Mouse (Mus musculus) forebrain, embryonic 14.5 days (tissue): ENCODE measurements around the gene Hist1h4b. TPM values are rescaled to one million over a fixed set of nuclear protein-coding genes. Genes with fewer than 3 reads are reported as not detected.
"Not testable (repeated sequence)": the region's sequence is repeated elsewhere in the genome, so short reads cannot be mapped to it uniquely, and the experiment has no call there.

Experiments used
- ATAC-seq: fragments of 200-750 bp; cut with Nextera tagmentation; 2 replicates; pipeline ENCODE4 v1.8.0; 2017; ENCODE audit warnings: mild to moderate bottlenecking, moderate library complexity
- DNase-seq: peaks from one replicate; pipeline ENCODE4 v3.0.0-alpha.2; 2015; ENCODE audit warnings: low spot score
- H3K27ac ChIP-seq: fragments of 300-500 bp; sonication (generic); 2 replicates; pipeline ENCODE4 v1.5.1; 2014; ENCODE audit warnings: low read depth, mild to moderate bottlenecking, control low read depth, low read length, moderate library complexity
- H3K27me3 ChIP-seq: fragments of 300-500 bp; sonication (generic); replicated peaks from 2 replicates; pipeline ENCODE4 v1.6.1; 2014; ENCODE audit warnings: low read length, control low read depth, mixed read lengths; ENCODE audit not compliant: control insufficient read depth, insufficient read depth
- H3K36me3 ChIP-seq: fragments of 300-500 bp; sonication (generic); 2 replicates; pipeline ENCODE4 v1.6.1; 2014; ENCODE audit warnings: low read length, control low read depth; ENCODE audit not compliant: control insufficient read depth, insufficient read depth
- H3K4me1 ChIP-seq: fragments of 300-500 bp; sonication (generic); 2 replicates; pipeline ENCODE4 v1.6.1; 2014; ENCODE audit warnings: antibody characterized with exemption, low read length, control low read depth; ENCODE audit not compliant: control insufficient read depth, insufficient read depth
- H3K4me2 ChIP-seq: fragments of 300-500 bp; sonication (generic); 2 replicates; pipeline ENCODE4 v1.6.1; 2014; ENCODE audit warnings: mild to moderate bottlenecking, control low read depth, low read length
- H3K4me3 ChIP-seq: fragments of 300-500 bp; sonication (generic); 2 replicates; pipeline ENCODE4 v1.5.1; 2014; ENCODE audit warnings: low read depth, low read length, control low read depth
- H3K9ac ChIP-seq: fragments of 300-500 bp; sonication (generic); 2 replicates; pipeline ENCODE4 v1.6.1; 2014; ENCODE audit warnings: mild to moderate bottlenecking, low read length, control low read depth, moderate library complexity
- H3K9me3 ChIP-seq: fragments of 300-500 bp; sonication (generic); replicated peaks from 2 replicates; pipeline ENCODE4 v1.6.1; 2016; ENCODE audit warnings: low read length, control low read depth, mixed read lengths; ENCODE audit not compliant: control insufficient read depth
- WGBS: fragments of 180-500 bp; shearing (Covaris S2); extraction: QIAGEN DNeasy Blood & Tissue Kit; methylation state at CpG from one replicate; pipeline ENCODE4 v1.1.7; 2014; 5-methylcytosine and 5-hydroxymethylcytosine counted together
- polyA plus RNA-seq: library from polyadenylated mRNA; unstranded; fragments of >200 nt; fragmentation: Nextera tagmentation; extraction: Ambion mirVana; gene quantifications from 2 replicates; pipeline ENCODE4 v1.2.1, GENCODE M21; 2014

Gene Hist1h4b
- polyA plus RNA-seq, 1 experiment from 2014 or later = 4.7 TPM

GRCm38 (mm10) chr13:23765172-23765513 is 8.3 kb downstream of the Hist1h4b start:
- H3K4me2 ChIP-seq = no peak overlapping the region
- WGBS = 57% methylated on average over 1 of the region's 1 CpGs

DNA sequence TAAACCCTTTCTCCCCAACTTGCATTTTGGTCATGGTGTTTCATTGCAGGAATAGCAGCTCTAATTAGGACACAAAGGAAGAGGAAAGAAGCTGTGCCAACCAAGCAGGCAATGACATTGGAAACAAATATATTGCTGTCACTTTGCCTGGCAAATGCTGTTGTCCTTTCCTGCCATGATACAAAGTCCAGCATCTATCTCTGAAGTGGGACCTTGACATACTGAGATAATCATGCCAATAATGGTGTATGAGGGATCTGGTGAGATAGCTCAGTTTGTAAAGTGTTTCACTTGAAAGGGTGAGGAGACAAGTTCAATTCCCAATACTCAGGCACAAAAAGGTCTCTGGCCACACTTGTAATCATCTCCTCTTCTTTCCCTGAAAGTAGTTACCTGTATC is 10.0 kb downstream of the Hist1h4b start:
- DNase-seq (no peak), ATAC-seq (no peak)
- Histone ChIP-seq H3K4me3 (no peak overlapping the region), H3K4me1 (peaks cover 16% of the 10 kb centered on the region), H3K9me3 (no peaks in the 10 kb centered on the region), H3K36me3 (no peaks in the 10 kb centered on the region), H3K27ac (no peak overlapping the region), H3K27me3 (no peaks in the 10 kb centered on the region), H3K9ac (no peak overlapping the region), H3K4me2 (no peak overlapping the region)

More at GRCm38 (mm10) chr13:23765172-23765513, 8.3 kb downstream of the Hist1h4b start:
- no peaks in the 10 kb centered on the region for H3K27me3 ChIP-seq
- ATAC-seq (no peak), DNase-seq (no peak)
- no peaks in the 10 kb centered on the region for H3K9me3 ChIP-seq
- no peaks in the 10 kb centered on the region for H3K36me3 ChIP-seq
- H3K9ac ChIP-seq = no peak overlapping the region
- H3K4me1 ChIP-seq = peaks cover 24% of the 10 kb centered on the region
- H3K4me3 ChIP-seq = no peak overlapping the region
- H3K27ac ChIP-seq = no peak overlapping the region

GRCm38 (mm10) chr13:23768834-23769397 is 12.1 kb downstream of the Hist1h4b start:
- H3K9ac ChIP-seq = no peak overlapping the region
- H3K27me3 ChIP-seq = no peaks in the 10 kb centered on the region
- ATAC-seq = no peak
- no peaks in the 10 kb centered on the region for H3K9me3 ChIP-seq
- H3K4me2 ChIP-seq = no peak overlapping the region
- no peaks in the 10 kb centered on the region for H3K36me3 ChIP-seq
- H3K4me3 ChIP-seq = no peak overlapping the region
- H3K27ac ChIP-seq = no peak overlapping the region
- DNase-seq = no peak
- WGBS = 31% methylated on average over 5 of the region's 5 CpGs
- H3K4me1 ChIP-seq = peaks cover 8% of the 10 kb centered on the region

DNA sequence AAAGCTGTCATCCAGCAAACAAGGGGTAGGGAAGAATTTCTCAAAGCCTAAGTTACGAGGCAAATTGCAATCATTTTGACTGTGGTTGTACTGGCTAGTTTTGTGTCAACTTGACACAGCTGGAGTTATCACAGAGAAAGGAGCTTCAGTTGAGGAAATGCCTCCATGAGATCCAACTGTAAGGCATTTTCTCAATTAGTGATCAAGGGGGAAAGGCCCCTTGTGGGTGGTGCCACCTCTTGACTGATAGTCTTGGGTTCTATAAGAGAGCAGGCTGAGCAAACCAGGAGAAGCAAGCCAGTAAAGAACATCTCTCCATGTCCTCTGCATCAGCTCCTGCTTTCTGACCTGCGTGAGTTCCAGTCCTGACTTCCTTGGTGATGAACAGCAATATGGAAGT is 12.8 kb downstream of the Hist1h4b start, which contains the start of gene Trim38:
Gene Trim38, plus strand, starts transcription at position 301 of the 400 bp plus-strand sequence.
- H3K9ac ChIP-seq, H3K4me2 ChIP-seq, H3K9me3 ChIP-seq, H3K4me3 ChIP-seq, DNase-seq, H3K27me3 ChIP-seq, H3K27ac ChIP-seq, H3K36me3 ChIP-seq, ATAC-seq, H3K4me1 ChIP-seq: not testable (repeated sequence)
- 78% methylated on average over 2 of the region's 2 CpGs for WGBS

DNA sequence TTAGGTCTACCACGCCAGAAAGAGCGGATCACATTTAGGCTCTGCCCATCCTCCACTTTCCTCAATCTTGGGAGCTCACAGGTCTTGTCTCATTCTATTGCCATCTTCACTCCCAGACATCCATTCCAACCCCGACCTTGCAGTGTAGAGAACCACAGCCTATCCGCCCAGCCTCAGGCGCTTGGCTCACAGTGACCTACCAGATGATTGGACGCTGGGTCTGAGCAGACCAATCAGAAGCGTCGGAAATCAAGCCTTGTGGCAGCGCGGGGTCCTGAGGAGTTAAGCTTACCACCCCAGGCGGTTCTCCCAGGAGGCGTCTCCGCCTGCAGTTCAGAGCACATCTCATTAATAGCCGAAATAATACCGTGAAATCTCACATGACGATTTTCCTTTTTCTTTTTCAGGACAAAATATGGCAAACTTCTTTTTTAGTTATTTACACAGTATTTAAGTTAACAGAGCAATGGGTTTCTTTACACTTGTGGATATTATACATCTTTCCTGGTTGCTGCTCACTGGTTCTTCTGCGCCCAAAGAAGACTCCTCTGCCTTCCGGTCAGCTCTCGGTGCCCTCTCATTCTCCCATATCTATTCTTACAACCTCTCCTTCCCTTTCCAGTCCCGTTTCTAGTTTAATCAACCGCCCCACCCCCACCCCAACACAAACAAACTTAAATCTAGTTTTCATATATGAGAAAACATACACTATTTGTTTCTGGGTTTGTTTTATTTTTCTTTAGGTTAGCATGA is 15.9 kb downstream of the Hist1h4b start:
- H3K9ac ChIP-seq = no peak overlapping the region
- no peaks in the 10 kb centered on the region for H3K27me3 ChIP-seq
- ATAC-seq = peak; percentile 87
- H3K36me3 ChIP-seq = no peaks in the 10 kb centered on the region
- H3K27ac ChIP-seq = no peak overlapping the region
- peak overlapping the region; percentile 30 for H3K4me2 ChIP-seq
- H3K4me1 ChIP-seq = no peaks in the 10 kb centered on the region
- H3K4me3 ChIP-seq = no peak overlapping the region
- peak; percentile 69 for DNase-seq
- no peaks in the 10 kb centered on the region for H3K9me3 ChIP-seq
- 24% methylated on average over 21 of the region's 21 CpGs for WGBS

DNA sequence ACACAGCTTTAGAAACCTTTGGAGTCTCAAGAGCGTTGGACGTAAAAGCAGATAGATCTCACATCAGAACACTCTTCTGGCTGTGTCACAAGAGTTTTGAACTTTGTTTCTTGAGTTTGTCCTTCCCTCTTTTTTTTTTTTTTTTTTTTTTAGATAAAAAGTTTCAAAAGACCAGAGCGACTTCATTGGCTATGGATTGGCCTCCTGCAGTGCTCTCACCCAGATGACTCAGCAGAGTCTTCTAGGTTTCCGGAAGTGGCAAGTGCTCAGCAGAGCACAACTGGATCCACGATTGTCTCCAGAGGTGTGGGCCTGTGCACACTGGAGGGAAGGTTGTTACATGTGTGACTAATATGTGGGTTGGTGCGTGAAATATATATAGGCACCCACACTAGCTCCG is 21.5 kb downstream of the Hist1h4b start:
- Histone ChIP-seq H3K4me2 (no peak overlapping the region), H3K9ac (no peak overlapping the region), H3K27me3 (no peaks in the 10 kb centered on the region), H3K4me1 (no peaks in the 10 kb centered on the region), H3K4me3 (no peak overlapping the region), H3K27ac (no peak overlapping the region), H3K9me3 (no peaks in the 10 kb centered on the region), H3K36me3 (no peaks in the 10 kb centered on the region)
- 92% methylated on average over 7 of the region's 7 CpGs for WGBS
- ATAC-seq = no peak
- DNase-seq = no peak

DNA sequence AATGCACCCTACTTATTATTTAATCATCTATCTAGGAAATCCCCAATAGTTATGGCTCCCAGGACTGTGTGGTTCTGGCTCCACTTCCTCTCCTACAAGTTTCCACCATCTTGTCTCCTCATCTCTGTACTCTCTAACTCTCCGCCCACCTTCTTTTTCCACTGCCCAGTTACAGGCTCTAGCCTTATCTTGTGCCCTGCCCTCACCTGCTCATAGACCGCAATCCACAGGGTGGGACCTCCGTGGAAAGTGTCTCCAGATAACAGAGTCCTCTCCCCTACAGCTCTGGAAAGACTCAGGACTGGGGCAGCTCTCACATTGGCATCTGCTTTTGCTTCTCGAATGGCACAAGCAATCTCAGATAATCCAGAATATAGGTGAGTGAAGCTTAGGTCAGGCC is 22.2 kb downstream of the Hist1h4b start:
- Histone ChIP-seq H3K4me2 (no peak overlapping the region), H3K4me1 (no peaks in the 10 kb centered on the region), H3K9me3 (no peaks in the 10 kb centered on the region), H3K36me3 (no peaks in the 10 kb centered on the region), H3K9ac (no peak overlapping the region), H3K27ac (no peak overlapping the region), H3K4me3 (no peak overlapping the region), H3K27me3 (no peaks in the 10 kb centered on the region)
- 92% methylated on average over 4 of the region's 4 CpGs for WGBS
- no peak for ATAC-seq
- DNase-seq = no peak

GRCm38 (mm10) chr13:23792520-23792919 is 35.7 kb downstream of the Hist1h4b start:
- no peaks in the 10 kb centered on the region for H3K9me3 ChIP-seq
- DNase-seq (peak; percentile 87), ATAC-seq (peak; percentile 80)
- no peaks in the 10 kb centered on the region for H3K4me1 ChIP-seq
- H3K27me3 ChIP-seq = no peaks in the 10 kb centered on the region
- H3K4me2 ChIP-seq = no peak overlapping the region
- no peak overlapping the region for H3K9ac ChIP-seq
- 43% methylated on average over 2 of the region's 2 CpGs for WGBS
- H3K36me3 ChIP-seq = no peaks in the 10 kb centered on the region
- H3K27ac ChIP-seq = no peak overlapping the region
- H3K4me3 ChIP-seq = no peak overlapping the region

GRCm38 (mm10) chr13:23799405-23799804 is 42.6 kb downstream of the Hist1h4b start:
- no peaks in the 10 kb centered on the region for H3K36me3 ChIP-seq
- H3K27me3 ChIP-seq = no peaks in the 10 kb centered on the region
- no peak overlapping the region for H3K4me2 ChIP-seq
- no peaks in the 10 kb centered on the region for H3K4me1 ChIP-seq
- ATAC-seq (no peak), DNase-seq (no peak)
- H3K9ac ChIP-seq = no peak overlapping the region
- no peak overlapping the region for H3K4me3 ChIP-seq
- H3K9me3 ChIP-seq = no peaks in the 10 kb centered on the region
- 87% methylated on average over 5 of the region's 5 CpGs for WGBS
- H3K27ac ChIP-seq = no peak overlapping the region
